Mouse (Mus musculus): ENCODE results near the gene Gm28729. TPM values are rescaled to one million over a fixed set of nuclear protein-coding genes. Genes with fewer than 3 reads are reported as not detected.

Gene Gm28729
- not detected in 2 replicates for polyA plus RNA-seq (2015; fragmentation: Nextera tagmentation; extraction: Ambion mirVana)

DNA sequence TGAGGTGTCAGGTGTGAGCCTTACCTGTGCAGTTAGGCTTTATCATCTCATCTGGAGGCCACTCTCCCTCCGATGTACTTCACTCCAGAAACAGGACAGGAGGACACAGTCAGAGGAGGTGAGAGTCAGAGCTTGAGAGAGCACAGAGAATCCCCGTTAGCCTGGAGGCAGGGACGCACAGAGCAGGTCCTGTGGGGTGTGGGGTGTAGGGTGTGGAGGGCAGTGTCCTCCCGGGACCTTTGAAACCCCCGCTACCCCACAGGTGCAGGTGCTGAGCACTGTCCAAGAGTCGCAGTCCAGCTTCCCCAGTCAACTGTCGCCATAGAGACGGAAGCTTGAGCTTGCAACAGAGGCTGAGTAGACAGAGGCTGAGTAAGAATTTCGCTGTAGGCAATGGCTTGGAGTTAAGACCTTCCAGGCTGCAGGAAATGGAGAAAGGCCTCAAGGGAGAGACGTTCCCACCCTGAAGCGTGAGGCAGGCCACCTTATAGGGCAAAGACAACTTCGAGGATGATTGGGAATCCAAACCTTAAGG lies at the start of gene Gm28729:
Gene Gm28729, minus strand, starts transcription at position 293 of the 535 bp plus-strand sequence.
- no peak within 1 kb of the TSS for H3K27ac ChIP-seq (ENCODE audit: low read length)
- H3K9ac ChIP-seq (ENCODE audit: low read length): no peak within 1 kb of the TSS
- H3K4me1 ChIP-seq (ENCODE audit: control insufficient read depth, insufficient read depth, low read length): no peaks in the 10 kb centered on the region
- H3K4me2 ChIP-seq (ENCODE audit: low read depth, low read length): no peak within 1 kb of the TSS
- H3K4me3 ChIP-seq (replicated peaks; ENCODE audit: low read length): no peak within 1 kb of the TSS
- WGBS: 45% methylated on average over 12 of the region's 12 CpGs
- H3K27me3 ChIP-seq (ENCODE audit: control insufficient read depth, insufficient read depth, low read length): no peaks in the 10 kb centered on the region
- no peaks in the 10 kb centered on the region for H3K36me3 ChIP-seq (ENCODE audit: control insufficient read depth, insufficient read depth, low read length)
- no peak for ATAC-seq (ENCODE audit: insufficient read depth, low FRiP score)
- no peaks in the 10 kb centered on the region for H3K9me3 ChIP-seq (replicated peaks; ENCODE audit: control insufficient read depth, low read length)

- H3K9ac ChIP-seq (ENCODE audit: low read length): no peak overlapping the region
- no peaks in the 10 kb centered on the region for H3K9me3 ChIP-seq (replicated peaks; ENCODE audit: control insufficient read depth, low read length)
- H3K4me2 ChIP-seq (ENCODE audit: low read depth, low read length): no peak overlapping the region
- no peak for ATAC-seq (ENCODE audit: insufficient read depth, low FRiP score)
- H3K4me1 ChIP-seq (ENCODE audit: control insufficient read depth, insufficient read depth, low read length): no peaks in the 10 kb centered on the region
- H3K27me3 ChIP-seq (ENCODE audit: control insufficient read depth, insufficient read depth, low read length): no peaks in the 10 kb centered on the region
- H3K4me3 ChIP-seq (replicated peaks; ENCODE audit: low read length): no peak overlapping the region
- H3K36me3 ChIP-seq (ENCODE audit: control insufficient read depth, insufficient read depth, low read length): peaks cover 4% of the 10 kb centered on the region; the same call in 1 of the 2 replicates
- no peak overlapping the region for H3K27ac ChIP-seq (ENCODE audit: low read length)
- 6% methylated on average over 1 of the region's 1 CpGs for whole genome bisulfite sequencing
Measured at GRCm38 (mm10) chr9:96573252-96573651, 48.2 kb upstream of the Gm28729 start.

DNA sequence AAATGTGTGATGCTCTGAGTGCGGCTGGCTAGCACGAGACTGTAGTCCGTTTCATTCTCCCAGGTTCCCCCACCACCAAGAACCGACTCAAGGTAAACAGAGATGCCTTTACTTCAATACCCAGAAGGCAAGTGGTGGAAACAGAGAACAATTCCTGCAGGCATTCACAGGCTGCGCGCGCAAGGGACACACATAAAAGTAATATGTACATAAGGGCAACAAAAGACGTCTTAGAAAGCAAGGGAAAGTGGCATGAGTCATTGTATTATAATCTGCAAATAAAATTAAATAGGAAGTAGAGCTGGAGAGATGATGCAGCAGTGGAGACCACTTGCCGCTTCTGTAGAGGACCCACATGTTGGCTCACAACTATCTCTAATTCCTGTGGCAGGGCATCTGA lies 47.7 kb upstream of the Gm28729 start:
- Histone ChIP-seq H3K9ac (ENCODE audit: low read length) (no peak overlapping the region), H3K4me3 (replicated peaks; ENCODE audit: low read length) (no peak overlapping the region), H3K27me3 (ENCODE audit: control insufficient read depth, insufficient read depth, low read length) (no peaks in the 10 kb centered on the region), H3K27ac (ENCODE audit: low read length) (no peak overlapping the region), H3K9me3 (replicated peaks; ENCODE audit: control insufficient read depth, low read length) (no peaks in the 10 kb centered on the region), H3K4me1 (ENCODE audit: control insufficient read depth, insufficient read depth, low read length) (no peaks in the 10 kb centered on the region), H3K36me3 (ENCODE audit: control insufficient read depth, insufficient read depth, low read length) (peaks cover 4% of the 10 kb centered on the region; the same call in 1 of the 2 replicates), H3K4me2 (ENCODE audit: low read depth, low read length) (no peak overlapping the region)
- 72% methylated on average over 9 of the region's 9 CpGs for WGBS
- no peak for ATAC-seq (ENCODE audit: insufficient read depth, low FRiP score)

DNA sequence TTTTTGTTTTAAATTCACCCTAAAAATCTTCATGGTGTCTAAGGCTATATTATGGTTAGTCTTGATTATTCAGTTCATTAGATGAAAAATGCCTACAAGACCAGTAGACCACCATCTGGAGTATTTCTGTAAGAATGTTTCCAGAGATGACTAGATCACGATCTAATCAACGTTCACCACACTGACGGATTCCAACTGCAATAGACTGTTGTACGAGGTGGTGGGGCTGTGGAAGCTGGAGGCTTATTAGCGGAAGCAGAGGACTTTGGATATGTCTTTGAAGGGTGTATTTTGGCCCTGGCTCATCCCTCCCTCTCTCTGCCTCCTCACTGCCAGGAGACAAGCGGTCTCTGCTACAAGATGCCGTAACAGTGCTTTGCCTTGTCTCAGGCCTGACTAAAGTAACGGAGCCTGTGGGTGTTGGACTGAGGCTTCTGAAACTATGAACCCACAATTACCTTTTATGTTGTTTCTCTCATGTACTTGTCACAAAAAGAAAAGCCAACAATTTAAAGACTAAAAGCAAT lies 41.5 kb upstream of the Gm28729 start:
- no peak for ATAC-seq (ENCODE audit: insufficient read depth, low FRiP score)
- Histone ChIP-seq H3K27ac (ENCODE audit: low read length) (no peak overlapping the region), H3K4me1 (ENCODE audit: control insufficient read depth, insufficient read depth, low read length) (no peaks in the 10 kb centered on the region), H3K9ac (ENCODE audit: low read length) (no peak overlapping the region), H3K4me3 (replicated peaks; ENCODE audit: low read length) (no peak overlapping the region), H3K36me3 (ENCODE audit: control insufficient read depth, insufficient read depth, low read length) (peaks cover 7% of the 10 kb centered on the region), H3K4me2 (ENCODE audit: low read depth, low read length) (no peak overlapping the region), H3K27me3 (ENCODE audit: control insufficient read depth, insufficient read depth, low read length) (no peaks in the 10 kb centered on the region), H3K9me3 (replicated peaks; ENCODE audit: control insufficient read depth, low read length) (no peaks in the 10 kb centered on the region)
- 68% methylated on average over 8 of the region's 8 CpGs for whole genome bisulfite sequencing

- Histone ChIP-seq H3K27me3 (ENCODE audit: control insufficient read depth, insufficient read depth, low read length) (no peaks in the 10 kb centered on the region), H3K4me3 (replicated peaks; ENCODE audit: low read length) (no peak overlapping the region), H3K9ac (ENCODE audit: low read length) (no peak overlapping the region), H3K4me1 (ENCODE audit: control insufficient read depth, insufficient read depth, low read length) (no peaks in the 10 kb centered on the region), H3K27ac (ENCODE audit: low read length) (no peak overlapping the region), H3K9me3 (replicated peaks; ENCODE audit: control insufficient read depth, low read length) (no peaks in the 10 kb centered on the region), H3K36me3 (ENCODE audit: control insufficient read depth, insufficient read depth, low read length) (peaks cover 6% of the 10 kb centered on the region), H3K4me2 (ENCODE audit: low read depth, low read length) (no peak overlapping the region)
- no peak for ATAC-seq (ENCODE audit: insufficient read depth, low FRiP score)
- WGBS: 93% methylated on average over 4 of the region's 4 CpGs
Measured at GRCm38 (mm10) chr9:96563501-96563900, 38.4 kb upstream of the Gm28729 start.

DNA sequence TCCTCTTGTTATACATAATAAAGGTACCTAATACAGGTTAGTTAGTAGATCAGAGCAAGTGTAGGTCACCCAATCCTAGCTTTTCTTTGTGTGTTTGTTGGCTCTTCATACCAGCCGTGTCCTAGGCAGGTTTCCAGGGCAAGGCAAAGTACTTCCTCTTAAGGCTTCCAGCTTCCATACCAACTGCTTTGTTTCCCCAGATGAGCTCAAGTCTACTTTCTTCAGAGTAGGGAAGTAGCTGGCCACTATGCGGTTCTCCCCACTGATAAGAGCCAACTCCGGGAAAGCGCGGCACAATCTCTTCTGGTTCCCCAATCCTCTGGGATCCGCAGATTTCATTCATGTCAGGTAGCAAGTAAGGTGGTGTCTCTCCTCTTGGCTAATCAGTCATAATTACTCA lies 34.1 kb upstream of the Gm28729 start:
- H3K9ac ChIP-seq (ENCODE audit: low read length): no peak overlapping the region
- WGBS: 79% methylated on average over 6 of the region's 6 CpGs
- H3K4me2 ChIP-seq (ENCODE audit: low read depth, low read length): no peak overlapping the region
- H3K27ac ChIP-seq (ENCODE audit: low read length): no peak overlapping the region
- no peaks in the 10 kb centered on the region for H3K9me3 ChIP-seq (replicated peaks; ENCODE audit: control insufficient read depth, low read length)
- peaks cover 10% of the 10 kb centered on the region; the same call in 1 of the 2 replicates for H3K36me3 ChIP-seq (ENCODE audit: control insufficient read depth, insufficient read depth, low read length)
- ATAC-seq (ENCODE audit: insufficient read depth, low FRiP score): no peak
- no peak overlapping the region for H3K4me3 ChIP-seq (replicated peaks; ENCODE audit: low read length)
- H3K27me3 ChIP-seq (ENCODE audit: control insufficient read depth, insufficient read depth, low read length): no peaks in the 10 kb centered on the region
- no peaks in the 10 kb centered on the region for H3K4me1 ChIP-seq (ENCODE audit: control insufficient read depth, insufficient read depth, low read length)

DNA sequence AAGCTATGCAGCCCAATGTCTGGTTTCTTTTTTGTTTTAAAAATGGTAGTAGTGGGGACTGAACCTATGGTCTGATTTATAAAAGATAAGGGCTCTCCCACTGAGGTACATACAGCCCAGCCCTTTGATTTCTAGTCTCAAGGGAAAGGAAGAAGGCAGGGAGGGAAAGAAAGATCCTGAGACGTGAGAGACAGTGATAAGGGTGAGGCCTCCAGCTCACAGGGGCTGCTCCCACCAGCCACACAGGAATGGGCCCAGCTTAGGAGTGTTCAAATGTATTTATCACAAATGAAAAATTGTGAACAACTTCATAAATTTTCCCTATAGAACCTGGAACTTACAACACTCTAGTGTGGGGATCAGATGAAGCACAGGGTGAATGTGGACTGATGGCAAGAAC lies 33.5 kb upstream of the Gm28729 start:
- no peak overlapping the region for H3K4me2 ChIP-seq (ENCODE audit: low read depth, low read length)
- no peaks in the 10 kb centered on the region for H3K9me3 ChIP-seq (replicated peaks; ENCODE audit: control insufficient read depth, low read length)
- no peak for ATAC-seq (ENCODE audit: insufficient read depth, low FRiP score)
- H3K9ac ChIP-seq (ENCODE audit: low read length): no peak overlapping the region
- H3K27me3 ChIP-seq (ENCODE audit: control insufficient read depth, insufficient read depth, low read length): no peaks in the 10 kb centered on the region
- no peaks in the 10 kb centered on the region for H3K4me1 ChIP-seq (ENCODE audit: control insufficient read depth, insufficient read depth, low read length)
- H3K4me3 ChIP-seq (replicated peaks; ENCODE audit: low read length): no peak overlapping the region
- WGBS: 71% methylated on average over 1 of the region's 1 CpGs
- H3K36me3 ChIP-seq (ENCODE audit: control insufficient read depth, insufficient read depth, low read length): peaks cover 10% of the 10 kb centered on the region; the same call in 1 of the 2 replicates
- no peak overlapping the region for H3K27ac ChIP-seq (ENCODE audit: low read length)

DNA sequence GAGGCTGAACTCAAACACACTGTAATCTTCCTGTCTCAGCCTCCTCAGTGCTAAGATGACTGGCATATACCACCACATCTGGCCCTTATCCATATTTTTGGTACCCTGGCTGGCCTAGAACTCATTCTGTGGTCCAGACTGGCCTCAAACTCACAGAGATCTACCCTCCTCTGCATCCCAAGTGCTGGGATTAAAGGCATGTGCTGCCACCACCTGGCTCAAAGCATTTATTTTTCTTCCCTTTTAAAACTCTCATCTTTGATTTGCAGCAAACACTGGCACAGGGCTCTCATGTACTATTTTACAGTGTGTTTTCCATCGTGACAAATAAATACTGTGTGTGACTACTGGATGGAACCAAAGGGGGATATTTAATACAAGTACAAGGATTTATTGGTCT lies 29.0 kb upstream of the Gm28729 start:
- Histone ChIP-seq H3K27me3 (ENCODE audit: control insufficient read depth, insufficient read depth, low read length) (no peaks in the 10 kb centered on the region), H3K27ac (ENCODE audit: low read length) (no peak overlapping the region), H3K36me3 (ENCODE audit: control insufficient read depth, insufficient read depth, low read length) (0 out of 2 replicates have a peak, but pooled peaks cover 13% of the 10 kb centered on the region), H3K4me2 (ENCODE audit: low read depth, low read length) (no peak overlapping the region), H3K4me3 (replicated peaks; ENCODE audit: low read length) (no peak overlapping the region), H3K9ac (ENCODE audit: low read length) (no peak overlapping the region), H3K9me3 (replicated peaks; ENCODE audit: control insufficient read depth, low read length) (no peaks in the 10 kb centered on the region), H3K4me1 (ENCODE audit: control insufficient read depth, insufficient read depth, low read length) (no peaks in the 10 kb centered on the region)
- 81% methylated on average over 1 of the region's 1 CpGs for WGBS
- no peak for ATAC-seq (ENCODE audit: insufficient read depth, low FRiP score)

GRCm38 (mm10) chr9:96545410-96545809 lies 20.3 kb upstream of the Gm28729 start:
- no peaks in the 10 kb centered on the region for H3K9me3 ChIP-seq (replicated peaks; ENCODE audit: control insufficient read depth, low read length)
- H3K36me3 ChIP-seq (ENCODE audit: control insufficient read depth, insufficient read depth, low read length): peaks cover 15% of the 10 kb centered on the region
- H3K4me3 ChIP-seq (replicated peaks; ENCODE audit: low read length): no peak overlapping the region
- H3K27me3 ChIP-seq (ENCODE audit: control insufficient read depth, insufficient read depth, low read length): no peaks in the 10 kb centered on the region
- H3K27ac ChIP-seq (ENCODE audit: low read length): no peak overlapping the region
- 90% methylated on average over 13 of the region's 13 CpGs for WGBS
- no peaks in the 10 kb centered on the region for H3K4me1 ChIP-seq (ENCODE audit: control insufficient read depth, insufficient read depth, low read length)
- ATAC-seq (ENCODE audit: insufficient read depth, low FRiP score): no peak
- no peak overlapping the region for H3K9ac ChIP-seq (ENCODE audit: low read length)
- no peak overlapping the region for H3K4me2 ChIP-seq (ENCODE audit: low read depth, low read length)

All from stomach, embryonic 16.5 days (tissue).